Mouse (Mus musculus): ENCODE measurements at regions not wholly inside any gene's neighbourhood (a gene's known extent, or its start where the extent isn't known, plus 50 kb on each side); places are given as distances from the start of the nearest gene placed in this dataset.

DNA sequence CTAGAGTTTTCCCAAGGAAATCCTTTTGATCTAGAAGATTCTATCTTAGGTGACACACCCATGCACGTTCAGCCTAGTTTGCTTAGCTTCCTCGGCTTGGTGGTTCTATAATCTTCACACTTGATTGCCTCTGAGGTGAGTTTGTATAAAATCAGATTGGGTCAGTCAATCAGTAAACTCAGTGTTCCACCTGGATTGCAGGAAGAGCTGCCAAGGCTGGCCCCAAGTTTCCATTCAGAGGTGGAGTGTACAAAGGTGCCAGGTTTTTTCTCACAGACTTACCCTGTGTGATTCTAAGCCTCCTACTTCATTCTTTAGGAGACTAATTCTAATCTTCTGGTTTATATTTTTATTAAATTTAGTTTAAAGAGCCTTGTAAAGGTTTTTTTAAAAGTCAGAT is 95.6 kb upstream of the Zeb2 start:
- Histone ChIP-seq H3K4me3 (no peak overlapping the region), H3K36me3 (ENCODE audit: control insufficient read depth, insufficient read depth) (no peaks in the 10 kb centered on the region), H3K27me3 (ENCODE audit: control insufficient read depth, insufficient read depth, insufficient read length) (no peaks in the 10 kb centered on the region), H3ac (ENCODE audit: control insufficient read depth, insufficient read length) (no peak overlapping the region), H3K79me2 (ENCODE audit: control insufficient read depth, insufficient read depth) (no peaks in the 10 kb centered on the region), H3K4me2 (ENCODE audit: low read depth) (no peak overlapping the region)
- TF ChIP-seq POLR2AphosphoS2 (IDR thresholded peaks at IDR 0.05; ENCODE audit: insufficient read length, low read depth) (no peak), USF1 (IDR thresholded peaks at IDR 0.05; ENCODE audit: low read depth) (no peak), POLR2A (IDR thresholded peaks at IDR 0.05; ENCODE audit: insufficient read length, low read depth) (no peak), REST (IDR thresholded peaks at IDR 0.05; ENCODE audit: insufficient read depth, insufficient read length) (no peak), MYOD1 (IDR thresholded peaks at IDR 0.05; ENCODE audit: control insufficient read depth in 1 of 3, insufficient read length in 2 of 3, low read depth in 2 of 3) (no peak), CEBPB (IDR thresholded peaks at IDR 0.05; ENCODE audit: insufficient read depth, poor library complexity, severe bottlenecking) (no peak), E2F4 (IDR thresholded peaks at IDR 0.05; ENCODE audit: insufficient read depth) (no peak), MAX (IDR thresholded peaks at IDR 0.05; ENCODE audit: low read depth) (no peak), SRF (IDR thresholded peaks at IDR 0.05; ENCODE audit: control insufficient read depth, insufficient read length, low read depth) (no peak), TCF12 (IDR thresholded peaks at IDR 0.05; ENCODE audit: insufficient read depth, poor library complexity, severe bottlenecking) (no peak), MYOG (IDR thresholded peaks at IDR 0.05; ENCODE audit: control insufficient read depth in 1 of 3, insufficient read depth in 1 of 3, insufficient read length in 2 of 3, low read depth in 2 of 3) (no peak), TCF3 (IDR thresholded peaks at IDR 0.05; ENCODE audit: insufficient read length, low read depth) (no peak)

DNA sequence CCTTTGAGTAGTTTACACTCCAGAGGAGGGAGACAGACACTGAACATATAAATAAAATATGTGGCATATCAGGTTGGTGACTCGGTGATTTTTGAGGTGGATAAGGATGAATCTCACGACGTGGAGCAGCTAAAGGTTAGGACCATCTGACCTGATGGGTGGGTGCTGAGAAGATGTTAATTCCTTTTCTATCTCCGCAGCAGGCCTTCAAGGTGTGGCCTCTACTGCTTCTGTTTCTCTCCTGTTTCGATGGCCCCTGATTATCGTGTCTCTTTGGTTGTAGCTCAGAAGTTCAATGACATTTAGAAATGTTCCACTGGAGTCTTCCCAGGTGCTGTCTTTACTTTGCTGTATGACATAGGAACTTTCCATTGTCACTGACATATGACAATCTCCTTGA is 91.3 kb upstream of the Zeb2 start:
- Histone ChIP-seq H3K4me3 (no peak overlapping the region), H3K4me2 (ENCODE audit: low read depth) (no peak overlapping the region), H3K27me3 (ENCODE audit: control insufficient read depth, insufficient read depth, insufficient read length) (no peaks in the 10 kb centered on the region), H3ac (ENCODE audit: control insufficient read depth, insufficient read length) (no peak overlapping the region), H3K36me3 (ENCODE audit: control insufficient read depth, insufficient read depth) (no peaks in the 10 kb centered on the region), H3K79me2 (ENCODE audit: control insufficient read depth, insufficient read depth) (no peaks in the 10 kb centered on the region)
- TF ChIP-seq E2F4 (IDR thresholded peaks at IDR 0.05; ENCODE audit: insufficient read depth) = no peak

DNA sequence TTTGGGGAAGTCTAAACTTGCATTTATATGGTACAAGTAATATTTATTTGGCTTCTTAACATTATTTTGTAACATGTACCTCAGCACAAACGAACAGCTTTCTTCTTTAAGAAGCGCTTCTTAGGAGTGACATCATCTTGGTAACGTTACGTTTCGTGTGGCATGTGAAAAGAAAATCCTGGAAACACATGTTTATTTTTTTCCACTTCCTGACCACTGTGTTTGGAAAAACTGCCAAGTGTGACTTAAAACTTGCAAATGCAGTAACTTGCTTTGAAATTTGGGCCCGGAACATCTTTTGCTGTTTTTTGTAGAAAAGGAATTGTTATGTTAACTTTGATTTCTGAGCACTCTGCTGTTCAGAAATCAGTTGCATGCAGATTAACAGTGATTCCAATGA is 88.6 kb upstream of the Zeb2 start:
- TF ChIP-seq POLR2A (IDR thresholded peaks at IDR 0.05; ENCODE audit: insufficient read length, low read depth) (no peak), USF1 (IDR thresholded peaks at IDR 0.05; ENCODE audit: low read depth) (no peak), POLR2AphosphoS2 (IDR thresholded peaks at IDR 0.05; ENCODE audit: insufficient read length, low read depth) (no peak), MYOG (IDR thresholded peaks at IDR 0.05; ENCODE audit: control insufficient read depth in 1 of 3, insufficient read depth in 1 of 3, insufficient read length in 2 of 3, low read depth in 2 of 3) (no peak), MYOD1 (IDR thresholded peaks at IDR 0.05; ENCODE audit: control insufficient read depth in 1 of 3, insufficient read length in 2 of 3, low read depth in 2 of 3) (no peak), SRF (IDR thresholded peaks at IDR 0.05; ENCODE audit: control insufficient read depth, insufficient read length, low read depth) (no peak), TCF12 (IDR thresholded peaks at IDR 0.05; ENCODE audit: insufficient read depth, poor library complexity, severe bottlenecking) (no peak), REST (IDR thresholded peaks at IDR 0.05; ENCODE audit: insufficient read depth, insufficient read length) (no peak), MAX (IDR thresholded peaks at IDR 0.05; ENCODE audit: low read depth) (no peak), TCF3 (IDR thresholded peaks at IDR 0.05; ENCODE audit: insufficient read length, low read depth) (no peak), CEBPB (IDR thresholded peaks at IDR 0.05; ENCODE audit: insufficient read depth, poor library complexity, severe bottlenecking) (no peak), E2F4 (IDR thresholded peaks at IDR 0.05; ENCODE audit: insufficient read depth) (no peak)
- Histone ChIP-seq H3K4me2 (ENCODE audit: low read depth) (peak overlapping the region; percentile 4), H3K79me2 (ENCODE audit: control insufficient read depth, insufficient read depth) (no peaks in the 10 kb centered on the region), H3ac (ENCODE audit: control insufficient read depth, insufficient read length) (no peak overlapping the region), H3K4me3 (no peak overlapping the region), H3K36me3 (ENCODE audit: control insufficient read depth, insufficient read depth) (no peaks in the 10 kb centered on the region), H3K27me3 (ENCODE audit: control insufficient read depth, insufficient read depth, insufficient read length) (no peaks in the 10 kb centered on the region)

DNA sequence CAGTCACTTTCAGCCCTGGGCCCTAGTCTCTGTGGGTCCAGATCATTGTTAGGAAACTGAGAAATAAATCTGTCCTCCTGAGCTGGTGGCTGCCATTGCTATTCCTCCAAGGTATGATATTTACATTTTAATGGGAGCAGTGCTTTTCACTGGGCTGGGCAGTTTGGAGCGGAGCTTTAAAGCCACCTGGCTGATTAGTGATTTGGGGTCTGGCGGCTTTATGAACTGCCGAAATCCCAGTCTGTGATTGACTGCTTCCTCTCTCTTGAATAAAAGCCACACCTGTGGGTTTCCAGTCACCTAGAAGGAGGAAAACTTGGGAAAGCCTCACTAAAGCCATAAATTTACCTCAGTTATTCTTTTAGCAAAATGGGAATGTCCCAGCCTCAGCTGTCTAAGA is 88.0 kb upstream of the Zeb2 start:
- Histone ChIP-seq H3K27me3 (ENCODE audit: control insufficient read depth, insufficient read depth, insufficient read length) (no peaks in the 10 kb centered on the region), H3ac (ENCODE audit: control insufficient read depth, insufficient read length) (no peak overlapping the region), H3K79me2 (ENCODE audit: control insufficient read depth, insufficient read depth) (no peaks in the 10 kb centered on the region), H3K36me3 (ENCODE audit: control insufficient read depth, insufficient read depth) (no peaks in the 10 kb centered on the region), H3K4me2 (ENCODE audit: low read depth) (no peak overlapping the region), H3K4me3 (no peak overlapping the region)
- TF ChIP-seq TCF3 (IDR thresholded peaks at IDR 0.05; ENCODE audit: insufficient read length, low read depth) = no peak
- no peak for TF ChIP-seq MYOG (IDR thresholded peaks at IDR 0.05; ENCODE audit: control insufficient read depth in 1 of 3, insufficient read depth in 1 of 3, insufficient read length in 2 of 3, low read depth in 2 of 3)
- no peak for TF ChIP-seq CEBPB (IDR thresholded peaks at IDR 0.05; ENCODE audit: insufficient read depth, poor library complexity, severe bottlenecking)
- TF ChIP-seq POLR2A (IDR thresholded peaks at IDR 0.05; ENCODE audit: insufficient read length, low read depth) = no peak

DNA sequence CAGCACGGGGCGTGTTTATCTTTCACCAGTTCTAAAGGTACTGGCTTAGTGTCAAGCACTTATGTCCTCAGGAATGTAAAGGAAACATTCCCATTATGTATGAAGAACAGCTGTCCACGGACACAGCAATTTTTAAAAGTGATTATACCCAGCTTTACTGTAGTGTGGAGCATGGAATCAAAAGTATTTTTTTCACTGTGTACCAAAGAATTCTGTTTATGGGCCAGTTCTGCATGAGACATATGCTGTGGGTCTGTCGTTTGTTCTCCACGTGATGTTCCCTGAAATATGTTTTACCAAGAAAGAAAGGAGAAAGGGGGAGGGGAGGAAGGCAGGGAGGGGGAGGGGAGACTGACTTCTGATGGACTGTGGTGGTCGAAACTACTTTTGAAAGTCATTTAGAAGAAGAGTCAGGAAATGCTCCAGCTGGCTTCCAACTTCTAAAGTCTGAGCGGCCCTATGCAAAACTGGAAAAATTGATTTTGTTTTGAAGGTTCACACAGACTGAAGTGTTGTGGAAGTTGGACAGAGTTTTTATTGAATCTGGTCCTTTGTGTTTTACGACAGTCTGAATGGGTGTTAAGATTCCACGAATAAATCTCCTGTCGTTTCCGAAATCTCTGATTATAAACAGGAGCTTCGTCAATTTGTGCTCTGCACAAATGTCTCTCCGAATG is 80.9 kb upstream of the Zeb2 start:
- TF ChIP-seq CEBPB (IDR thresholded peaks at IDR 0.05; ENCODE audit: insufficient read depth, poor library complexity, severe bottlenecking) (no peak), MYOD1 (IDR thresholded peaks at IDR 0.05; ENCODE audit: control insufficient read depth in 1 of 3, insufficient read length in 2 of 3, low read depth in 2 of 3) (no peak), REST (IDR thresholded peaks at IDR 0.05; ENCODE audit: insufficient read depth, insufficient read length) (no peak), USF1 (IDR thresholded peaks at IDR 0.05; ENCODE audit: low read depth) (no peak), E2F4 (IDR thresholded peaks at IDR 0.05; ENCODE audit: insufficient read depth) (no peak), POLR2AphosphoS2 (IDR thresholded peaks at IDR 0.05; ENCODE audit: insufficient read length, low read depth) (no peak), TCF3 (IDR thresholded peaks at IDR 0.05; ENCODE audit: insufficient read length, low read depth) (no peak), MYOG (IDR thresholded peaks at IDR 0.05; ENCODE audit: control insufficient read depth in 1 of 3, insufficient read depth in 1 of 3, insufficient read length in 2 of 3, low read depth in 2 of 3) (no peak), SRF (IDR thresholded peaks at IDR 0.05; ENCODE audit: control insufficient read depth, insufficient read length, low read depth) (no peak), POLR2A (IDR thresholded peaks at IDR 0.05; ENCODE audit: insufficient read length, low read depth) (no peak), MAX (IDR thresholded peaks at IDR 0.05; ENCODE audit: low read depth) (no peak), TCF12 (IDR thresholded peaks at IDR 0.05; ENCODE audit: insufficient read depth, poor library complexity, severe bottlenecking) (no peak)
- no peak overlapping the region for H3ac ChIP-seq (ENCODE audit: control insufficient read depth, insufficient read length)

More for the DNA sequence above, 80.9 kb upstream of the Zeb2 start:
- Histone ChIP-seq H3K4me3 (no peak overlapping the region), H3K27me3 (ENCODE audit: control insufficient read depth, insufficient read depth, insufficient read length) (no peaks in the 10 kb centered on the region), H3K36me3 (ENCODE audit: control insufficient read depth, insufficient read depth) (no peaks in the 10 kb centered on the region), H3K4me2 (ENCODE audit: low read depth) (no peak overlapping the region), H3K79me2 (ENCODE audit: control insufficient read depth, insufficient read depth) (no peaks in the 10 kb centered on the region)
